Mouse (Mus musculus): Measurements from ENCODE around the gene Magi1. TPM values are rescaled to one million over a fixed set of nuclear protein-coding genes. Genes with fewer than 3 reads are reported as not detected.
A peak's percentile ranks its signal among the peaks of the same experiment; 100 is the strongest.

Gene Magi1
- polyA plus RNA-seq, 1 experiment from 2014 or later, result 23.5 TPM

DNA sequence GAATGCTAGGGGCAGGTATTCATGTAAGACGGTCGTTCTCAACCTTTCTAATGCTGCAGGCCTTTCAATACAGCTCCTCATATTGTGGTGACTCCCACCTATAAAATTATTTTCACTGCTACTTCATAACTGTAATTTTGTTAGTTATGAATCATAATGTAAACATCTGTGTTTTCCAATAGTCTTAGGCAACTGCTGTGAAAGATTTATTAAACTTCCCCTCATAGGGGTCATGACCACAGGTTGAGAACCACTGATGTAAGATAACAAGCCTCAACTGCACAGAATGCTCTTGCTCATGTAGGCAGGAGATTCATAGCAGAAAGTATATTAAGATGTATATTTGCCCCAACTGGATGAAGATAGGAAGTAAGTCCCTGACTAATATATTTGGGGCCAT lies 359.1 kb downstream of the Magi1 start:
- DNase-seq (ENCODE audit: low spot score), result no peak
- WGBS, result 93% methylated on average over 2 of the region's 2 CpGs
- Histone ChIP-seq H3K9ac (ENCODE audit: low read length) (no peak overlapping the region), H3K4me2 (ENCODE audit: low read depth) (no peak overlapping the region), H3K27me3 (ENCODE audit: control insufficient read depth, insufficient read depth, low read length) (no peaks in the 10 kb centered on the region), H3K4me3 (ENCODE audit: low read depth, low read length) (no peak overlapping the region), H3K9me3 (ENCODE audit: control insufficient read depth, low read length) (no peaks in the 10 kb centered on the region), H3K27ac (ENCODE audit: low read depth, low read length) (no peak overlapping the region), H3K36me3 (ENCODE audit: control insufficient read depth, insufficient read depth, low read length) (no peaks in the 10 kb centered on the region), H3K4me1 (ENCODE audit: control insufficient read depth, insufficient read depth, low read length) (no peaks in the 10 kb centered on the region)
- no peak for ATAC-seq (ENCODE audit: insufficient read depth, low FRiP score, low TSS enrichment)

DNA sequence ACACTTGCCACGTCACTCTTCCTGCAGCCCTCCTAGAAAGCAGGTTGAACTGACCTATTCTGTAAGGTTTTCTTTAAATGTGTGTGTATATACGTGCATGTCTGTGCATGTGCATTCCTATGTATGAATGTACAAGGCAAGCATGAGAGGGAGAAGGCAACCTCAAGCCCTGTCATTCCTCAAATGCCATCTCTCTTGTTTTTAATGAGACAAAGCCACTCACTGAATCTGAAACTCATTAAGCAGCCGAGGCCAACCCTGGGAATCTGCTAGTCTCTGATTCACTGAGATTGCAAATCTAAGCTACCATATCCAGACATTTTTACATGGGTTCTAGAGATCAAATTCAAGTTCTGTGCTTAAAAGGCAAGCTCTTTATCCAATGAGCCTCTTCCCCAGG lies 359.7 kb downstream of the Magi1 start:
- ATAC-seq (ENCODE audit: insufficient read depth, low FRiP score, low TSS enrichment) (no peak), DNase-seq (ENCODE audit: low spot score) (no peak)
- no peak overlapping the region for H3K9ac ChIP-seq (ENCODE audit: low read length)
- no peaks in the 10 kb centered on the region for H3K9me3 ChIP-seq (ENCODE audit: control insufficient read depth, low read length)
- no peaks in the 10 kb centered on the region for H3K4me1 ChIP-seq (ENCODE audit: control insufficient read depth, insufficient read depth, low read length)
- no peak overlapping the region for H3K27ac ChIP-seq (ENCODE audit: low read depth, low read length)
- 53% methylated on average over 3 of the region's 3 CpGs for WGBS
- no peaks in the 10 kb centered on the region for H3K36me3 ChIP-seq (ENCODE audit: control insufficient read depth, insufficient read depth, low read length)
- no peak overlapping the region for H3K4me3 ChIP-seq (ENCODE audit: low read depth, low read length)
- H3K4me2 ChIP-seq (ENCODE audit: low read depth), result no peak overlapping the region
- no peaks in the 10 kb centered on the region for H3K27me3 ChIP-seq (ENCODE audit: control insufficient read depth, insufficient read depth, low read length)

DNA sequence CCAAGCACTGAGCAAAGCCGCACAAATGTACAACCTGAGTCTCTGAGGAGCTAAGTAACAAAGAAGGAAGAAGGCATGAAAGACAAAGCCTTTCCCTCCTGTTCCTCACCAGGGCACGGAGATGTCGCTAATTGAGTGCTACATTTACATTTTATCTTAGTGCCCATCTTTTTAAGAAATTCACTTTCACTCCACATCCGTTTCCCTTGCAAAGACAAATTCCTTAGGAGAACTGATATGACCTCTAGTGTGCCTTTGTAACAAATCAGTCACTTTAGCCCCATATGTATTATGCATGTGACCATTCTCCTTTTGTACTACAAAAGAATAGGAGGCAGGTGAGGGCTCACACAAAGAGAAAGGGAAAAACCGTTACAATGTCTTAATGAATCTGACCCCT lies 360.4 kb downstream of the Magi1 start:
- H3K27me3 ChIP-seq (ENCODE audit: control insufficient read depth, insufficient read depth, low read length), result no peaks in the 10 kb centered on the region
- no peaks in the 10 kb centered on the region for H3K36me3 ChIP-seq (ENCODE audit: control insufficient read depth, insufficient read depth, low read length)
- DNase-seq (ENCODE audit: low spot score), result no peak
- ATAC-seq (ENCODE audit: insufficient read depth, low FRiP score, low TSS enrichment), result no peak
- H3K9ac ChIP-seq (ENCODE audit: low read length), result no peak overlapping the region
- H3K4me2 ChIP-seq (ENCODE audit: low read depth), result no peak overlapping the region
- no peaks in the 10 kb centered on the region for H3K4me1 ChIP-seq (ENCODE audit: control insufficient read depth, insufficient read depth, low read length)
- WGBS, result 55% methylated on average over 5 of the region's 5 CpGs
- no peak overlapping the region for H3K27ac ChIP-seq (ENCODE audit: low read depth, low read length)
- H3K4me3 ChIP-seq (ENCODE audit: low read depth, low read length), result no peak overlapping the region
- no peaks in the 10 kb centered on the region for H3K9me3 ChIP-seq (ENCODE audit: control insufficient read depth, low read length)

DNA sequence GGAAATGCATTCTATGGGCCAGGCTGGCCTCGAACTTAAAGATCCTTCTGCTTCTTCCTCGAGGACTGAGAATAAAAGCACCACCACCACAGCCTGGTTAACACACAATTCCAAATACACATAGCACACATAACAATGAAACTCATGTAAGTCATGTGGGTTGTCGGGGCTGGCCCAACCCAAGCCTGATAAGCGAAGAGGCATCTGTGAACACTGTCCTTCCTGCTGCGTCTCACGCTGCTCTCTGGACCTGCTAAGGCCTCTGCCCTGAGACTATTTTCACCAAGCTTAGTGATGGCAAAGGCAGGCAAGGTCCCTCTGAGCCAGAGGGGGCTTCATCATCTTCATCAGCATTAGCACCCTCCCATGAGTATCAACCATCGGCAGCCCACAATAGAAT lies 360.8 kb downstream of the Magi1 start:
- no peaks in the 10 kb centered on the region for H3K27me3 ChIP-seq (ENCODE audit: control insufficient read depth, insufficient read depth, low read length)
- H3K9me3 ChIP-seq (ENCODE audit: control insufficient read depth, low read length), result no peaks in the 10 kb centered on the region
- H3K27ac ChIP-seq (ENCODE audit: low read depth, low read length), result no peak overlapping the region
- no peaks in the 10 kb centered on the region for H3K4me1 ChIP-seq (ENCODE audit: control insufficient read depth, insufficient read depth, low read length)
- H3K9ac ChIP-seq (ENCODE audit: low read length), result no peak overlapping the region
- ATAC-seq (ENCODE audit: insufficient read depth, low FRiP score, low TSS enrichment), result no peak
- no peak for DNase-seq (ENCODE audit: low spot score)
- WGBS, result 82% methylated on average over 7 of the region's 7 CpGs
- no peak overlapping the region for H3K4me3 ChIP-seq (ENCODE audit: low read depth, low read length)
- H3K36me3 ChIP-seq (ENCODE audit: control insufficient read depth, insufficient read depth, low read length), result no peaks in the 10 kb centered on the region
- no peak overlapping the region for H3K4me2 ChIP-seq (ENCODE audit: low read depth)

DNA sequence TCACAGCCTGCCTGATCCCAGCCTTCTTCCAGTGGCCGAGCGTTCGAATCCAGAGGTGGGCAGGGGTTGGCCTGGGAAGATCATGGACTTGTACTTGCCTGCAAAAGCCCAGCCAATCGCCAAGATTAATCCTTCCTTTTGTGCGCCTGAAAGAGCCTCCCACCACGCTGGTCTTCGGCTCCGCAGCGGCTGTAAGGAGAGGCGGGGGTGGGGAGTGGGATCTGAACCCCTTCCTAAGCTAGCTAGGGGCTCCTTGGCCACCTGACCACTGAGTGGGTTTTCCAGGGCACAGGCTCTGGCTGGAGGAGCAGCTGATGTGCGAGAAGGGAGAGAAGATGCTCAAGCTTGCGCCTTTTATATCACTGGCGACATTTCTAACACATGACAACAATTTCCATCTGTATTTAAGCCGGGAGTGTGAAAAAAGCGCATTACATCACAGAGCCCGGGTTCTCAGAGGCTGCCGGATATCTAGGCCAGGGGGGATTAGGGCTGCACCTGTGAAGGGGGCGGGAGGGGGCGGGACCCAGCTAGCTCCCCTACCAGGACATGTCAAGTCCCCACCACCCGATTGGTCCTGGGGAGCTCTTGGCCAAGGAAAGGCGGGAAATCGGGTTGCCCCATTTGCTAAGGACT lies 370.4 kb downstream of the Magi1 start:
- peak overlapping the region; percentile 67 for H3K9ac ChIP-seq (ENCODE audit: low read length)
- peaks cover 23% of the 10 kb centered on the region for H3K4me1 ChIP-seq (ENCODE audit: control insufficient read depth, insufficient read depth, low read length)
- no peaks in the 10 kb centered on the region for H3K9me3 ChIP-seq (ENCODE audit: control insufficient read depth, low read length)
- WGBS, result 1% methylated on average over 21 of the region's 22 CpGs
- peak overlapping the region; percentile 66 for H3K4me2 ChIP-seq (ENCODE audit: low read depth)
- peak overlapping the region; percentile 32 for H3K4me3 ChIP-seq (ENCODE audit: low read depth, low read length)
- H3K27ac ChIP-seq (ENCODE audit: low read depth, low read length), result peak overlapping the region; percentile 98
- ATAC-seq (ENCODE audit: insufficient read depth, low FRiP score, low TSS enrichment) (peak; percentile 14), DNase-seq (ENCODE audit: low spot score) (peak; percentile 63)
- no peaks in the 10 kb centered on the region for H3K36me3 ChIP-seq (ENCODE audit: control insufficient read depth, insufficient read depth, low read length)
- no peaks in the 10 kb centered on the region for H3K27me3 ChIP-seq (ENCODE audit: control insufficient read depth, insufficient read depth, low read length)

DNA sequence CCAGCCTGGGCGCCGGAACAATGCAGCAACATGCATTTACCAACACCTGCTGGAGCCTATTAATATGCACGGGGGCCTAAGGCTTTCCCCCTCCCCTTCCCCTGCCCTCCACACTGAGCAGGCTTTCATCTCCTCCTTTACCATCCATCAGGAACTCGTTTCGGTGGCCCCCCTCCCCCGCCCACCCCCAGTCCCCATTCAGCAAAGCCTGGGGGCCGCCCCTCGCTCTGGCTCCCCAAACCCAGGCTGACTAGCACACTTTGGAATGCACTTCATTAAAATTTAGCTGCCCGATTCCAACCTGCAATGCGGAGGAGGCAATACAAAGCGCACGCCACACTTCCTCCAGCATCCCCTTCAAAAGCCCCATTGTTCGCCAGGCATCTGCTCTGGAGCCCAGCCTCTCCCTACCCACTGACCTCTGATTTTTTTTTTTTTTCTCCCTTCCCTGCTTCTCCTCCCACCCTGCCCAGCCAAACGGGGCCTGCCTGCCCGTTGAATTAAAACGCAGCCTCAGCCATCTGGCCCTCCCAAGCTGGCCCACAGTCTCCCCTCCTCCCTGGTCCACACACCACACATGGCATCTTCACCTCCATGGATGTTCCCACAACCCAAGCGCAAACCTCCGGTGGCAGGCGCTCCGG lies 371.0 kb downstream of the Magi1 start:
- peak overlapping the region; percentile 32 for H3K4me3 ChIP-seq (ENCODE audit: low read depth, low read length)
- H3K9ac ChIP-seq (ENCODE audit: low read length), result peak overlapping the region; percentile 67
- H3K36me3 ChIP-seq (ENCODE audit: control insufficient read depth, insufficient read depth, low read length), result no peaks in the 10 kb centered on the region
- ATAC-seq (ENCODE audit: insufficient read depth, low FRiP score, low TSS enrichment) (peak; percentile 94), DNase-seq (ENCODE audit: low spot score) (peak; percentile 86)
- no peaks in the 10 kb centered on the region for H3K9me3 ChIP-seq (ENCODE audit: control insufficient read depth, low read length)
- H3K27ac ChIP-seq (ENCODE audit: low read depth, low read length), result peak overlapping the region; percentile 98
- H3K4me1 ChIP-seq (ENCODE audit: control insufficient read depth, insufficient read depth, low read length), result peaks cover 23% of the 10 kb centered on the region
- H3K4me2 ChIP-seq (ENCODE audit: low read depth), result peak overlapping the region; percentile 66
- 0% methylated on average over 19 of the region's 20 CpGs for WGBS
- no peaks in the 10 kb centered on the region for H3K27me3 ChIP-seq (ENCODE audit: control insufficient read depth, insufficient read depth, low read length)

DNA sequence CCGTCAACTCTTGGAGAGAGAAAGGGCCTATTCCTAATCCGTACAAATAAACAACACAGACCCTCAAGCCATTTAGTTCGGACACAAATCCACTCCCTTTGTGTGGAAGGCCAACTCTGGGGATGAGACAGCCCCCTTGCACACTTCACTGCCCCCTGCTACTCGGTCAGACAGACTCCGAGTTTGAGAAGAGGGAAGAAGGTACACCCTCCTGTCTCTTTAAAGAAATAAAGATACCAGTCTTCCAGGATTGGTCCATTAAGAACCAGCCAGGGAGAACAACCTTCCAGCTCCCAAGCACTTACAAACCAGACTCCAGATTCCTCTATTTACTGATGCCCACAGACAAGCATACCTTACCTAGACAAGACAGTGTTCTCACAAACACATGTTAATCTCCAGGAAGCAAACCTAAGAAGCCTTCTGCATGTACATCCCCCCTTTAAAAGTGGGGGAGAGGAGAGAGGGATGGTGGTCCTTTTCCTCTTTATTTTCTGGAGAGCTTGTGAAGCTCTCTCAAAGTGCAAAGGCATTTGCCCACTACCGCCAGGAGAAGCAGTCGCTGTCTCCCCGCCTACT lies 371.6 kb downstream of the Magi1 start:
- Histone ChIP-seq H3K4me1 (ENCODE audit: control insufficient read depth, insufficient read depth, low read length) (peaks cover 23% of the 10 kb centered on the region), H3K4me3 (ENCODE audit: low read depth, low read length) (peak overlapping the region; percentile 32), H3K36me3 (ENCODE audit: control insufficient read depth, insufficient read depth, low read length) (no peaks in the 10 kb centered on the region), H3K9me3 (ENCODE audit: control insufficient read depth, low read length) (no peaks in the 10 kb centered on the region), H3K27me3 (ENCODE audit: control insufficient read depth, insufficient read depth, low read length) (no peaks in the 10 kb centered on the region), H3K9ac (ENCODE audit: low read length) (peak overlapping the region; percentile 67), H3K27ac (ENCODE audit: low read depth, low read length) (peak overlapping the region; percentile 98), H3K4me2 (ENCODE audit: low read depth) (peak overlapping the region; percentile 66)
- DNase-seq (ENCODE audit: low spot score), result peak; percentile 37
- WGBS, result 4% methylated on average over 8 of the region's 8 CpGs
- 0 out of 2 replicates have a peak, but pooled peaks have one; percentile 20 for ATAC-seq (ENCODE audit: insufficient read depth, low FRiP score, low TSS enrichment)

DNA sequence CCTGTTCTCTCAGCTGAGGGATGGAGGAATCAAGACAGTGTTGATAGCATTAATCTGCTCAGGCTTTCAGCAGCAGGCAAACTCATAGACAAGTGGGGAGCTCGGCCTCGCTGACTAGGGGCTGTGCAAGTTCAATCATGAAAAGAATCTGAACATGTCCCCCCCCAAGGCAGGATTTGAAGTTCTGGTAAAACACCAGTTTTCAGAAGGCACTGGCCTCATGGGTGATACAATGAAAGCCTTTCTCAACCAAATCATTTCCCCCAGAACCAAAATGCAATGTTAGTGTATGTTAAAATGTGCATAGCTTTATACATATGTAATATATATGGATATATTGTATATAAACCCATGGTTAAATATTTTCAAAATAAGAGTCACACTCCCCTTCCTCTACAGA lies 372.3 kb downstream of the Magi1 start:
- H3K4me1 ChIP-seq (ENCODE audit: control insufficient read depth, insufficient read depth, low read length), result peaks cover 23% of the 10 kb centered on the region
- H3K9ac ChIP-seq (ENCODE audit: low read length), result peak overlapping the region; percentile 67
- ATAC-seq (ENCODE audit: insufficient read depth, low FRiP score, low TSS enrichment), result no peak
- H3K36me3 ChIP-seq (ENCODE audit: control insufficient read depth, insufficient read depth, low read length), result no peaks in the 10 kb centered on the region
- WGBS, result 50% methylated on average over 2 of the region's 2 CpGs
- no peaks in the 10 kb centered on the region for H3K9me3 ChIP-seq (ENCODE audit: control insufficient read depth, low read length)
- no peaks in the 10 kb centered on the region for H3K27me3 ChIP-seq (ENCODE audit: control insufficient read depth, insufficient read depth, low read length)
- peak overlapping the region; percentile 66 for H3K4me2 ChIP-seq (ENCODE audit: low read depth)
- peak overlapping the region; percentile 32 for H3K4me3 ChIP-seq (ENCODE audit: low read depth, low read length)
- no peak for DNase-seq (ENCODE audit: low spot score)
- H3K27ac ChIP-seq (ENCODE audit: low read depth, low read length), result peak overlapping the region; percentile 98; the same call in 1 of the 2 replicates

DNA sequence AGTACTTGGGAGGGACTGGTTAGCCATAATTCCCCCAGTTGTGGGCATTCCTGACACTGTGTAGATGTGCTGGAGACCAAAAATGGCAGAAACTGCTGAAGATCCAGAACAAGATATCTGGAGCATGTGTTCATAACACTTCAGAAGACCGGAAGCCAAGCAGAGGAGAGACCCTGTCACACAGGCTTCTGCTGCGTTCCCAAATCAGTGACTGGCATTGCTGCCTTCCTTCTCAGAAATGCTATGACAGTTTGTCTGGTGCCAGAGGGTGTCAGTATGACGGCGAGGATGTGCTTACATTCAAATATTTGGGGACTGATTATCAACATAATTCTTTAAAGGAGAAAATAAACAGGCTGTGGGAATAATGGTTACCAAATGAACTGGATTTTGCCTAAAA lies 373.7 kb downstream of the Magi1 start:
- Histone ChIP-seq H3K4me3 (ENCODE audit: low read depth, low read length) (no peak overlapping the region), H3K27me3 (ENCODE audit: control insufficient read depth, insufficient read depth, low read length) (no peaks in the 10 kb centered on the region), H3K4me1 (ENCODE audit: control insufficient read depth, insufficient read depth, low read length) (peaks cover 23% of the 10 kb centered on the region), H3K9me3 (ENCODE audit: control insufficient read depth, low read length) (no peaks in the 10 kb centered on the region), H3K27ac (ENCODE audit: low read depth, low read length) (no peak overlapping the region), H3K4me2 (ENCODE audit: low read depth) (peak overlapping the region; percentile 66), H3K36me3 (ENCODE audit: control insufficient read depth, insufficient read depth, low read length) (no peaks in the 10 kb centered on the region; the same call in 1 of the 2 replicates), H3K9ac (ENCODE audit: low read length) (no peak overlapping the region)
- ATAC-seq (ENCODE audit: insufficient read depth, low FRiP score, low TSS enrichment), result no peak
- WGBS, result 85% methylated on average over 4 of the region's 4 CpGs
- DNase-seq (ENCODE audit: low spot score), result no peak

All from neural tube, embryonic 11.5 days (tissue).